Mouse (Mus musculus) intestine, embryonic 14.5 days (tissue): ENCODE measurements around the gene Syt1. TPM values are rescaled to one million over a fixed set of nuclear protein-coding genes. Genes with fewer than 3 reads are reported as not detected.

Source experiments
- ATAC-seq: fragments of 200-750 bp; cut with Nextera tagmentation; replicated peaks from 2 replicates; pipeline ENCODE4 v1.8.0; 2017; ENCODE audit warnings: low read depth, moderate number of reproducible peaks, moderate TSS enrichment, moderate library complexity; ENCODE audit not compliant: low FRiP score, low TSS enrichment
- DNase-seq: peaks from one replicate; pipeline ENCODE4 v3.0.0-alpha.2; 2018; ENCODE audit warnings: low spot score
- H3K27ac ChIP-seq: fragments of 300-500 bp; sonication (generic); 2 replicates; pipeline ENCODE4 v1.5.1; 2014; ENCODE audit warnings: low read depth, mild to moderate bottlenecking, control low read depth
- H3K27me3 ChIP-seq: fragments of 300-500 bp; sonication (generic); replicated peaks from 2 replicates; pipeline ENCODE4 v1.6.1; 2014; ENCODE audit warnings: low read length, control low read depth; ENCODE audit not compliant: control insufficient read depth, insufficient read depth
- H3K36me3 ChIP-seq: fragments of 300-500 bp; sonication (generic); 2 replicates; pipeline ENCODE4 v1.6.1; 2014; ENCODE audit warnings: low read length, control low read depth; ENCODE audit not compliant: control insufficient read depth, insufficient read depth
- H3K4me1 ChIP-seq: fragments of 300-500 bp; sonication (generic); replicated peaks from 2 replicates; pipeline ENCODE4 v1.6.1; 2014; ENCODE audit warnings: low read length, control low read depth, mixed read lengths; ENCODE audit not compliant: control insufficient read depth, insufficient read depth
- H3K4me2 ChIP-seq: fragments of 300-500 bp; sonication (generic); 2 replicates; pipeline ENCODE4 v1.6.1; 2014; ENCODE audit warnings: low read length
- H3K4me3 ChIP-seq: fragments of 300-500 bp; sonication (generic); 2 replicates; pipeline ENCODE4 v1.5.1; 2014; ENCODE audit warnings: low read depth, low read length, control low read depth, mixed read lengths
- H3K9ac ChIP-seq: fragments of 300-500 bp; sonication (generic); 2 replicates; pipeline ENCODE4 v1.6.1; 2014; ENCODE audit warnings: mild to moderate bottlenecking, low read length
- H3K9me3 ChIP-seq: fragments of 300-500 bp; sonication (generic); 2 replicates; pipeline ENCODE4 v1.6.1; 2016; ENCODE audit warnings: low read length, control low read depth; ENCODE audit not compliant: control insufficient read depth
- WGBS: fragments of 180-500 bp; shearing (Covaris S2); extraction: QIAGEN DNeasy Blood & Tissue Kit; methylation state at CpG from one replicate; pipeline ENCODE4 v1.1.7; 2014; 5-methylcytosine and 5-hydroxymethylcytosine counted together
- polyA plus RNA-seq: library from polyadenylated mRNA; unstranded; fragments of >200 nt; fragmentation: Nextera tagmentation; extraction: Ambion mirVana; gene quantifications from 2 replicates; pipeline ENCODE4 v1.2.1, GENCODE M21; 2014

The Syt1 gene
- polyA plus RNA-seq: 17.1 and 20.6 TPM in 2 replicates

DNA sequence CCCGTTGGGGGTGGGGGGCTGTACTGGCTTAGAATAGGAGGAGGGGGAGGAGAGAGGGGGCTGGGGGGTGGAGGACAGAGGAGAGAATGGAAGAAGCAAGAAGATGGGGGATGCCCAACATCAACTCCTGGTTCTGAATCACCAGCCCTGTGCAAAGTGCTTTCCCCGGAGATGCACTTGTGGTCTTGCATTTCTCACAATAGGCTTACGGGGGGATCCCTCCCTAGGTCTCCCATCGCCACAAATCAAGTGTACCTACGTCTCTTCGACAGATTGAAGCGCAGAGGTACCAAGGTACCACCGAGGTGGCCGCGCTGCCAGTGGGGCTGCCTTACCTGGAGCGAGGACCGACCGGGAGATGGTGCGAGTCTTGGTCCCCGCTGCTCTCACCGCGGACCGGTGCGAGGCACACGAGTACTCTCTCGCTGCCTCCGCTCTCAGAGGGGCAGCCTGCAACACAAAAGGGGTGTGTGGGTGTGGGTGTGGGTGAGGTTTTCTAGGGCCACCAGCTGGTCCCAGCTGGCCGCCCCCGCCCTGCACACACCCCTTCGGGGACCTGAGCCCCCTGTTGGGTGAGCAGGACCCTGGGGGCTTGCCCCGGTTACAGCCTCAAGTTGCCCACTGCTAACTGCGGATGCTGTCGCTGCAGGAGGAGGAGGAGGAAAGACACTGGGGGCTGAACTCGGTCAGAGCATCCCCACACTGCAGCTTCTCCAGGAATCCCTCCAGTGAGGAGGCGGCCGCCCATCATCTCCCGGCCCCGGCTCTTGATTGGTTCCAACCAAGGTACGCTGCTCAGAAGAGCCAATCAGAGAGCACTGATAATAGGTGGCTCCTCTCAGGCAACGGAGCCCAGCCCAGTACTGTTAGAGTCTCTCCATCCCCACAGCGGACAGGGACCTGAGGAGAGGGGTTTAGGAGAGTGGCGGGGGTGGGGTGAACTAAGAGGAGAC is at the start of gene Syt1:
Gene Syt1, minus strand, starts transcription at position 742 of the 953 bp plus-strand sequence.
- Histone ChIP-seq H3K36me3 (no peaks in the 10 kb centered on the region), H3K9ac (no peak within 1 kb of the TSS), H3K27me3 (peaks cover 39% of the 10 kb centered on the region), H3K4me2 (peak within 1 kb of the TSS; percentile 66), H3K4me3 (peak within 1 kb of the TSS; percentile 40), H3K27ac (no peak within 1 kb of the TSS), H3K9me3 (no peaks in the 10 kb centered on the region), H3K4me1 (no peaks in the 10 kb centered on the region)
- DNase-seq: peak; percentile 70
- WGBS: under 1% methylated on average over 37 of the region's 37 CpGs
- ATAC-seq: peak; percentile 93

DNA sequence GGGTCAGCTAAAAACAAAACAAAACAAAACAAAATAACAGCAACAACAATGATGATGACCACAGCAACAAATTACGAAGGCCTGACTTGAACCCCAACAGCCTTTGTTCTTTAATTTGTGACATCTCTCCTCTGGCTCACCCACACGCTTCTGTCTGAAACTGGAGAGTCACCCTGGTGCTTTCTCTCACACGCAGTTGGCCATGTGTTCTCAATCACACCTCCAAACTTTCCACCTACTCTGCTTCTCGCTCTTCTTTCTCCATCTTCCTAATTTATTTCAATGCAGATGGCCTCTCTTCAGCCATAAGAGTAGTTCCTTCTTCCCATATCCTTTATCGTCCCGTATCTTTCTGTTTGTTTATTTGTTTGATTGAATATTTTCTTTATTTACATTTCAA is 45.7 kb upstream of the Syt1 start:
- 74% methylated on average over 6 of the region's 6 CpGs for WGBS
- no peak for ATAC-seq

DNA sequence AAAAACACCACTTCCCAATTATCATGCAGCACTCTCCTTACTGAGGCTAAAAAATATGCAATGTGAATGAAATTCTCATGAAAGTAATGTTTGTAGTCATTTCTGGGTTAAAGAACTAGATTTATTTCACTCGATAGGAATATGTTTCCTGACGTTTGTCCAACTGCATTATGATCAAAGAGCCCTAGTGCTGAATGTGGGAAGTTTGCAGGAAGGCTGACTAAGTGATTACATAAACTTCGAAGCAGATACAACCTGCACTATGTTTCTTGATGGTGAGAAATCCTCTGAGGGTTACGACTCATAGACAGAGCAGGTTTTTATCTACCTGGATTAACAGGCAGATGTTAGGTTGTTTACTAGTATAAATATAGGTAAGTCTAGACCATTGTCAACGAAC is 36.8 kb upstream of the Syt1 start:
- WGBS: 78% methylated on average over 5 of the region's 5 CpGs
- Histone ChIP-seq H3K4me1 (no peaks in the 10 kb centered on the region), H3K36me3 (no peaks in the 10 kb centered on the region), H3K9me3 (no peaks in the 10 kb centered on the region), H3K4me2 (no peak overlapping the region), H3K9ac (no peak overlapping the region), H3K4me3 (no peak overlapping the region), H3K27me3 (no peaks in the 10 kb centered on the region), H3K27ac (no peak overlapping the region)
- DNase-seq (no peak), ATAC-seq (no peak)

More for the DNA sequence above, 45.7 kb upstream of the Syt1 start:
- Histone ChIP-seq H3K27ac (no peak overlapping the region), H3K4me3 (no peak overlapping the region), H3K27me3 (no peaks in the 10 kb centered on the region), H3K36me3 (no peaks in the 10 kb centered on the region), H3K4me1 (no peaks in the 10 kb centered on the region), H3K9me3 (no peaks in the 10 kb centered on the region), H3K9ac (no peak overlapping the region), H3K4me2 (no peak overlapping the region)
- no peak for DNase-seq

DNA sequence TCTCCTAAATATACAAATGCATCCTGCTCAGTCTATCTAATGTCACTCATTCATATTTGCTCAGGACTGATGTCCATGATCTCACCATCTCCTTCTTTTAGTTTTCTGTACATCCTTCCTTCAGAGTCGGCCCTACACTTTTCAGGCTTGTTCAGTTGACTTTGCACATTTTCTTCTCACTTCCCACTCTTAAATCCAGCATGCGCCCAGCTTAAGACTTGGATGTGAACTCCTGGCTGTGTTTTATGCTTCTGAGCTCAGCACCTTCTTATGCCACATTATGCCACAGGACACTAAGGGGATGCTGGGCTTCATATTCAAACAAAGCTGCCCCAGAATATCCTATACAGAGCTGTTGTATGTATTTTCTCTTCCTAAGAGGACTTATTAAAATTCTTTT is 36.2 kb upstream of the Syt1 start:
- H3K4me2 ChIP-seq: no peak overlapping the region
- no peaks in the 10 kb centered on the region for H3K27me3 ChIP-seq
- H3K9me3 ChIP-seq: no peaks in the 10 kb centered on the region
- 74% methylated on average over 2 of the region's 2 CpGs for WGBS
- H3K9ac ChIP-seq: no peak overlapping the region
- no peak overlapping the region for H3K4me3 ChIP-seq
- H3K4me1 ChIP-seq: no peaks in the 10 kb centered on the region
- no peaks in the 10 kb centered on the region for H3K36me3 ChIP-seq
- DNase-seq (no peak), ATAC-seq (no peak)
- H3K27ac ChIP-seq: no peak overlapping the region

DNA sequence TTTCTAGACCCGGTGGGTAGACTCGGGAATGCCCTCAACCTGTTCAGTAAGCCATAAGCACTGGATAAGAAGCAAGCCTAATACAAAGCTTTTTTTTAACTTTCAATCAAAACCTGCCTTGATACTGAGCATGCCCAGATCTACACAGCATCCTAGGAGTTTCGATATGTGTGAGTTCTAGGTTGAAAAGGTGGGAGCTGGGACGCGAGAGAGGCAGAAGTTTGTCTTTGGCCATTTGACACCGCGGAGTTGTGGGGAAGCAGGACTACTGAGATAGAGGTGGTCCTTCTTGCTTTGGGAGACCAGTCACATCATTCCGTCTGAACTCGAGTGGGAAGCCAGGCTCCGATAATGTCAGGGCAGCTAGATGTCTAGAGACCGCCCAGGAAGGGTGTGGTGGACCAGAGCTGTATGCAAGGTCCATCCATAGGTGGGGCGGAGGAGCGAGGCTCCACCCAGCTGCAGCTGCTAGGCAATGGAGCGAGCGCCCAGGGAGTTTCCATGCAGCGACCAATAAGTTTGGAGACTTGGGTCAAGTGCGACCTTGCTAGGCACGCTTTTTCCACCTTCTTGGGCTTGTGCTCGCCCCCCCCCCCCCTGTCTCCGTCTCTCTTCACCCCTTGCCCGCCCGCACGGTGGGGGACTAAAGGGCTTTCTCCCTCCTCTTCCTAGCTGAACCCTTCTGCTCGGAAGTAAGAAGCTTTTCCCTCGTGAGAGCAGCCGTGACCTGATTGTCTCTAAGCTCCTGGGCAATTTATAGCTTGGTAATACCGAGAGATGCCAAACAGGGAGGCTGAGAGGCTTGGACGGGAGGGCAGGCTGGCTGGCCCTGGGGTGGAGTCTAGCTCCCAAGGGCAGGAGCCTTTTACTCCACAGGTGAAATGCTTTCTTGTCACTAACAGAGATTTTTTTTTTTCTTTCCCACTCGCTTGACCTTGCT is 714 bp upstream of the Syt1 start:
- Histone ChIP-seq H3K9me3 (no peaks in the 10 kb centered on the region), H3K4me1 (no peaks in the 10 kb centered on the region), H3K27me3 (peaks cover 37% of the 10 kb centered on the region), H3K4me2 (peak overlapping the region; percentile 66), H3K27ac (no peak overlapping the region), H3K36me3 (no peaks in the 10 kb centered on the region), H3K4me3 (peak overlapping the region; percentile 40), H3K9ac (no peak overlapping the region)
- WGBS: 1% methylated on average over 27 of the region's 29 CpGs
- ATAC-seq (peak; percentile 86), DNase-seq (peak; percentile 71)

DNA sequence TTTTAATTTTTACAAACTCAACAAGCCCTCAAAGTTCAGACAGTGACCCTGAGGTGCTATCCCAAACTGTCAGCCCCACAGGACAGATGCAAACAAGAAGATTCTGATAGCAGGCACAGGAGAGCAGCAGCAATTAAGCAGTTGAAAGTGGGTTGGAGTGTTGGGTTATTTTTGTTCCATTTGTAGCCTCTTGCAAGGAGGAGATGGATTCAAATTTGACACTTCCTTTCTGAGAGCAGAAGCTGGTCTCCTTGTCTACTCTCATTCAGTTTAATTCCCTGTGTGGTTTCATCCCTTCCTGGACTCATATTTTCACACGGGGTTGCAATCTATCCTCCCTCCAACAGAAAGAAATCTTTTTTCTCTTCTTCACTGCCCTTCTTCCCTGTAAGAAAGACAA is 951 bp downstream of the Syt1 start:
- no peak for DNase-seq
- no peaks in the 10 kb centered on the region for H3K9me3 ChIP-seq
- no peak overlapping the region; the same call in 1 of the 2 replicates for H3K4me2 ChIP-seq
- H3K27me3 ChIP-seq: peaks cover 39% of the 10 kb centered on the region
- no peak overlapping the region for H3K9ac ChIP-seq
- ATAC-seq: no peak
- H3K27ac ChIP-seq: no peak overlapping the region
- no peaks in the 10 kb centered on the region for H3K4me1 ChIP-seq
- H3K4me3 ChIP-seq: peak overlapping the region; percentile 40
- 15% methylated on average over 1 of the region's 1 CpGs for WGBS
- H3K36me3 ChIP-seq: no peaks in the 10 kb centered on the region

DNA sequence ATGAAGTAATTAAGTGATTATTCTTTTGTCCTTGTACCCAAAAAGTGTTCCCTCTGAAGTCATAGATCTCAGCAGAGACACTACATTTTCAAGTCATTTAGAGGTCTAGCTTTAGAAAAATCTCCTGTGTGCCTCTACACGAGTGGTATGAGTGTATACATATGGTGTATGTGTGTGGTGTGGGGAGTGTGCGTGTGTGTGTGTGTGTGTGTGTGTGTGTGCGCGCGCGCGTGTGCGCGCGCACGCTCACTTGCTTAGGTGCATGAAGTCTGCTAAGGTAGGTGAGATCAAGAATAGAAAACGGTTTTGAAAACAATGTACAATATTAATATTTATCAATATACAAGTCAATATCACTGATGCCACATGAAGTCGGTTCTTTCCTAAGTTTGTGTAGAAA is 2.3 kb downstream of the Syt1 start:
- H3K27ac ChIP-seq: no peak overlapping the region
- no peak overlapping the region for H3K4me2 ChIP-seq
- no peaks in the 10 kb centered on the region for H3K9me3 ChIP-seq
- no peaks in the 10 kb centered on the region for H3K4me1 ChIP-seq
- no peak overlapping the region for H3K9ac ChIP-seq
- H3K27me3 ChIP-seq: peaks cover 39% of the 10 kb centered on the region
- no peaks in the 10 kb centered on the region for H3K36me3 ChIP-seq
- ATAC-seq: no peak
- no peak overlapping the region for H3K4me3 ChIP-seq
- 89% methylated on average over 13 of the region's 13 CpGs for WGBS
- DNase-seq: no peak

DNA sequence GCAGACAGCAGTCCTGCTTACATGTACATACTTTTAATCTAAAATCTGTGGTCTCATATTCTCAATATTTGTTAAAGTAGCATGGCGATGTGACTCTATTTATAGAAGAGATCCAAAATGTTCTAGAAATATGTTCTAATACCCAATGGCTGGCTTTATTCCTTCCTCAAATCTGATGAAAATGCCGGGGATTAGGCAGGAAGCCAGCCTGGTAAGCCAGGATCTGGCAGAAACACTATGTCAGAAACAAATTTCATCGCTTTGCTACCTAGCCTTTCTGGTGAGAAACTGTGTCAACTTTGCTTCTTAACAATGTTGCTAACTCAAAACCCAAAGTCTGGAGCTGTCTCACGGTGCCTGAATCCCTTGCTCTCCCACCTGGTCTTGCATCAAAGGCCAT is 7.3 kb downstream of the Syt1 start:
- Histone ChIP-seq H3K4me3 (no peak overlapping the region), H3K4me2 (no peak overlapping the region)

More for the DNA sequence above, 7.3 kb downstream of the Syt1 start:
- Histone ChIP-seq H3K9ac (no peak overlapping the region), H3K4me1 (no peaks in the 10 kb centered on the region), H3K9me3 (no peaks in the 10 kb centered on the region), H3K27ac (no peak overlapping the region), H3K27me3 (peaks cover 3% of the 10 kb centered on the region), H3K36me3 (no peaks in the 10 kb centered on the region)
- ATAC-seq: no peak
- 84% methylated on average over 4 of the region's 4 CpGs for WGBS
- DNase-seq: no peak
